9 mouse cellular contexts compared by ENCODE assay signal in the genomic region with DNA sequence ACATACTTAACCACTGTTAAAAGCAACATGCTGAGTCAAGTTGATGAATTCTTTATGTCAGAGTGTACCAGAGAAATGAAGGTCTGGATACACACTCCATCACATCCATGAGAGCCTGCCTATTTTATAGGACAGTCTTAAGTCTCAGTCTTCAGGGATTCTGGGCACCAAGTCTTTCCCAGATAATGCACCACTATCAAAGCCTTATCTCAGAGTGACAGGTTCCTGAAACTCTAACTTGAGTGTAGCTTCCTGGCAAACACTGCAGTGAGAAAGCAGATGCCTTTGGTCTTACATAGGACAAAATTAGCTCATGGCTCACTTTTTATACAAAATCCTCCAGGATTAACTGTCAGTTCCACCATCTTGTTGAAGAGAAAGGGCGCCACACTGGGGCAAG. TPM values are rescaled to one million over a fixed set of nuclear protein-coding genes. Genes with fewer than 3 reads are reported as not detected.
A peak's percentile ranks its signal among the peaks of the same experiment; 100 is the strongest.
DNase-seq lines count a peak whose midpoint lies in the region; ATAC-seq lines count a peak whose summit lies in the region.
"Had no signal": no experiment of that assay in that cellular context is flagged by ENCODE, and none has a peak within 500 bp of the region (broad histone marks: within the 10 kb centered on the region; RNA-seq: fewer than 3 reads in every experiment).

No protein-coding gene starts in this region.

- 96% methylated on average over 1 of the region's 1 CpGs for WGBS in midbrain, embryonic 16.5 days
- WGBS in midbrain, embryonic 10.5 days, result 94% methylated on average over 1 of the region's 1 CpGs
- WGBS in liver, embryonic 13.5 days (ENCODE audit: insufficient replicate concordance), result 71% methylated on average over 1 of the region's 1 CpGs

- no peak overlapping the region for H3K9ac ChIP-seq in midbrain, embryonic 16.5 days (ENCODE audit: low read depth, low read length)
- H3K9ac ChIP-seq in liver, embryonic 13.5 days, result peak overlapping the region; percentile 14
- H3K9ac ChIP-seq: midbrain, embryonic 13.5 days had no signal

- H3K9me3 ChIP-seq in midbrain, embryonic 16.5 days (replicated peaks; ENCODE audit: control insufficient read depth, low read length, poor library complexity, severe bottlenecking), result no peaks in the 10 kb centered on the region
- no peaks in the 10 kb centered on the region for H3K9me3 ChIP-seq in midbrain, embryonic 10.5 days (replicated peaks)
- H3K9me3 ChIP-seq in liver, embryonic 13.5 days (replicated peaks), result no peaks in the 10 kb centered on the region
- H3K9me3 ChIP-seq: heart, embryonic 10.5 days; midbrain, embryonic 13.5 days had no signal

- DNase-seq in frontal cortex, postnatal 36 days (ENCODE audit: low spot score in 2 of 2), result no peak
- no peak for DNase-seq in midbrain, embryonic 10.5 days (ENCODE audit: low spot score)
- no peak for DNase-seq in liver, embryonic 13.5 days
- DNase-seq in cerebellum, adult 8-10 months, result no peak
- no peak for DNase-seq in adrenal gland, postnatal 10 days

- H3K4me1 ChIP-seq in midbrain, embryonic 16.5 days (ENCODE audit: control insufficient read depth, insufficient read depth, low read length), result peaks cover 9% of the 10 kb centered on the region
- H3K4me1 ChIP-seq in midbrain, embryonic 10.5 days, result peaks cover 18% of the 10 kb centered on the region
- peaks cover 69% of the 10 kb centered on the region for H3K4me1 ChIP-seq in liver, embryonic 13.5 days (replicated peaks)

- peak; percentile 20; the same call in 1 of the 2 replicates for ATAC-seq in frontal cortex, adult (ENCODE audit: low TSS enrichment)
- 0 out of 2 replicates have a peak, but pooled peaks have one; percentile 32 for ATAC-seq in midbrain, embryonic 16.5 days
- ATAC-seq in liver, embryonic 13.5 days (ENCODE audit: low read depth), result peak; percentile 75

- H3K36me3 ChIP-seq in midbrain, embryonic 16.5 days (ENCODE audit: control insufficient read depth, insufficient read depth, low read length), result peaks cover 14% of the 10 kb centered on the region
- peaks cover 72% of the 10 kb centered on the region for H3K36me3 ChIP-seq in midbrain, embryonic 10.5 days
- H3K36me3 ChIP-seq in liver, embryonic 13.5 days, result peaks cover 75% of the 10 kb centered on the region

- no peak overlapping the region for H3K4me2 ChIP-seq in midbrain, embryonic 16.5 days (ENCODE audit: low read length)
- peak overlapping the region; percentile 39 for H3K4me2 ChIP-seq in liver, embryonic 13.5 days
- H3K4me2 ChIP-seq: midbrain, embryonic 13.5 days had no signal

- H3K27me3 ChIP-seq in midbrain, embryonic 16.5 days (ENCODE audit: control insufficient read depth, insufficient read depth, low read depth, low read length), result no peaks in the 10 kb centered on the region
- peaks cover 29% of the 10 kb centered on the region for H3K27me3 ChIP-seq in midbrain, embryonic 10.5 days (ENCODE audit: low read depth, poor library complexity, severe bottlenecking)
- H3K27me3 ChIP-seq in liver, embryonic 13.5 days, result no peaks in the 10 kb centered on the region
- H3K27me3 ChIP-seq: midbrain, embryonic 13.5 days had no signal

- H3K27ac ChIP-seq in midbrain, embryonic 16.5 days (ENCODE audit: low read length), result peak overlapping the region; percentile 43; the same call in 1 of the 2 replicates
- no peak overlapping the region for H3K27ac ChIP-seq in midbrain, embryonic 10.5 days (replicated peaks)
- peak overlapping the region; percentile 82 for H3K27ac ChIP-seq in liver, embryonic 13.5 days
- H3K27ac ChIP-seq: heart, embryonic 10.5 days; midbrain, embryonic 13.5 days had no signal

- H3K4me3 ChIP-seq in midbrain, embryonic 16.5 days (ENCODE audit: low read depth, low read length), result no peak overlapping the region
- no peak overlapping the region for H3K4me3 ChIP-seq in midbrain, embryonic 10.5 days
- no peak overlapping the region for H3K4me3 ChIP-seq in liver, embryonic 13.5 days (replicated peaks)
- H3K4me3 ChIP-seq: heart, embryonic 10.5 days; midbrain, embryonic 13.5 days had no signal

RNA-seq across cellular contexts. Expression of a gene that starts 46.7 kb away (rescaled TPM):
- polyA plus RNA-seq in midbrain, embryonic 16.5 days (2015; fragmentation: Nextera tagmentation; extraction: Ambion mirVana), result 28.9 and 34.4 TPM in 2 replicates
- 39.8 and 46.5 TPM in 2 replicates for polyA plus RNA-seq in midbrain, embryonic 10.5 days (2016; fragmentation: Nextera tagmentation; extraction: Ambion mirVana)
- 14.4 and 19.8 TPM in 2 replicates for polyA plus RNA-seq in liver, embryonic 13.5 days (2015; fragmentation: Nextera tagmentation; extraction: Ambion mirVana)
- 10 to 100 TPM; 35.8 to 48.3 TPM for total RNA-seq in adrenal gland, postnatal 10 days (2021)

Comparison
In these comparisons a context has a peak if more than half of its experiments do, and no peak if none do; other contexts are left out.
1. ATAC-seq: peak in every context shown above with its lines; median percentile 75 in liver, embryonic 13.5 days; 32 in midbrain, embryonic 16.5 days; 20 in frontal cortex, adult.